21 mouse cellular contexts compared by ENCODE assay signal in the genomic region with DNA sequence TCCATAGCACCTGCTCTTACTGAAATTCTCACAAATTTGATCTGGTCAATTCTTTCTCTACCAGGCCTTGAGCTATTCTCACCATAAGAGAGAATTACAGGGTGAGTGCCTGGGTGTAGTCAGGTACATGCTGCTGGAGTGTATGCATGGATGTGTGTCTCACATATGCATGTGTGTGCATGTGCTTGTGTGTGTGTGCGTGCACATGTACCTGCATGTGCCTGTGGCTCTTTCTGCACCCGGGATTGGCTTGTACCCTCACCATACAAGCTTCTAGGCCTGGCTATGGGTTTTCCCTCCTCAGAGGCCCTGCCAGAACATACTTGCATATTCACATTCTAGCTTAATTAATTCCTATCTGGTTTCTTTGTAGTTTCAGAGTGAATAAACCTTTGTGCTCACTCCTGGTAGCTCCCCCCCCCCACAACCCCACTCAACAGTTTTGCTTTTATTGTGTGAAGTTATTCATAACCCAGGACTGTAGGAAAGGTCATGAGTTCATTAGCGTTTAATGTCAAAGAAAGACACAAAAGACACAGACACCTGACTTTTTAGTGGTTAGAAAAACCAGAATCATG.
"Had no signal": no experiment of that assay in that cellular context is flagged by ENCODE, and none has a peak within 500 bp of the region (broad histone marks: within the 10 kb centered on the region; RNA-seq: fewer than 3 reads in every experiment).

No protein-coding gene starts in this region.

- DNase-seq: kidney, adult 18-20 months; kidney, adult 9 months; kidney, postnatal 14 days; kidney, postnatal 4 days; left cerebral cortex, postnatal 4 days; liver, embryonic 13.5 days; lung, adult 18-20 months; lung, postnatal 10 days; lung, postnatal 36 days; retina, postnatal 1 day; right cerebral cortex, postnatal 25 days; spleen, adult 18-20 months; thymus, postnatal 25 days had no signal

- H3K9ac ChIP-seq: limb, embryonic 12.5 days; limb, embryonic 15.5 days; liver, embryonic 13.5 days; lung, embryonic 15.5 days; midbrain, embryonic 12.5 days; neural tube, embryonic 13.5 days; stomach, embryonic 15.5 days had no signal

- H3K4me2 ChIP-seq: limb, embryonic 12.5 days; limb, embryonic 15.5 days; liver, embryonic 13.5 days; lung, embryonic 15.5 days; midbrain, embryonic 12.5 days; neural tube, embryonic 13.5 days; stomach, embryonic 15.5 days had no signal

- H3K9me3 ChIP-seq: limb, embryonic 12.5 days; limb, embryonic 15.5 days; liver, embryonic 13.5 days; lung, embryonic 15.5 days; midbrain, embryonic 12.5 days; neural tube, embryonic 13.5 days; stomach, embryonic 15.5 days had no signal

- H3K36me3 ChIP-seq: limb, embryonic 12.5 days; limb, embryonic 15.5 days; liver, embryonic 13.5 days; lung, embryonic 15.5 days; midbrain, embryonic 12.5 days; neural tube, embryonic 13.5 days; stomach, embryonic 15.5 days had no signal

- H3K27ac ChIP-seq: limb, embryonic 12.5 days; limb, embryonic 15.5 days; liver, embryonic 13.5 days; lung, embryonic 15.5 days; midbrain, embryonic 12.5 days; neural tube, embryonic 13.5 days; stomach, embryonic 15.5 days had no signal

- H3K27me3 ChIP-seq: limb, embryonic 12.5 days; limb, embryonic 15.5 days; liver, embryonic 13.5 days; lung, embryonic 15.5 days; midbrain, embryonic 12.5 days; neural tube, embryonic 13.5 days; stomach, embryonic 15.5 days had no signal

- ATAC-seq: midbrain, embryonic 16.5 days had no signal

- H3K4me3 ChIP-seq: limb, embryonic 12.5 days; limb, embryonic 15.5 days; liver, embryonic 13.5 days; lung, embryonic 15.5 days; midbrain, embryonic 12.5 days; myocyte; neural tube, embryonic 13.5 days; stomach, embryonic 15.5 days had no signal

- H3K4me1 ChIP-seq: limb, embryonic 12.5 days; limb, embryonic 15.5 days; lung, embryonic 15.5 days; neural tube, embryonic 13.5 days; stomach, embryonic 15.5 days had no signal
